15 mouse cellular contexts compared by ENCODE assay signal in the genomic region with DNA sequence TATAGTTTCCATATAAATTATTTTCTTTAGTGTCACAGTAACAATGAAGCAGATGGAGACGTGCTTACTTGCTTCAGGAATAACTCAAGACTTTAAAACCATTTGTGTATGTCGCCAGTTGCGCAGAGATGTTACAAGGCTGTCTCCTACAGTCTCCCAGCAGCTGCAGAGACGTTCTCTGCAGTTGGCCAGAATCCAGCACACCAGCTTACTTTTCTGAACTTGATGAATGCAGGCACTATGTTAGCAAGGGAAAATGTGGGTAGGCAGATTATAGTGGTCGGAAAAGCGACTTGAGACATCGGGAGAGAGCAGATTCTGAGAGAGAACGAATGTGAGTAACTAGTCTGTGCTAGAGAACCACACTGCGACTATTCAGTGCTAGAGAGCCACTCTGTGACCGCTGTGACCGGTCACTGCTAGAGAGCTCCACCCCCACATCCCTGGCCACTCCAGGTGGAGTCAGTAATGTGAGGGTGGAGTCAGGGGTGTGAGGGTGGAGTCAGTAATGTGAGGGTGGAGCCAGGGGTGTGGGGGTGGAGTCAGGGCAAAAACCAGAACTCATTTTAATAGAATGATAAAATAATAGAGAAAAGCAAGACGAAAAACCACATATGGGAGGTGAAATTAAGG. TPM values are rescaled to one million over a fixed set of nuclear protein-coding genes. Genes with fewer than 3 reads are reported as not detected.
DNase-seq lines count a peak whose midpoint lies in the region; ATAC-seq lines count a peak whose summit lies in the region.
"Had no signal": no experiment of that assay in that cellular context is flagged by ENCODE, and none has a peak within 500 bp of the region (broad histone marks: within the 10 kb centered on the region; RNA-seq: fewer than 3 reads in every experiment).

No protein-coding gene starts in this region.

- no peak for DNase-seq in heart, postnatal 14 days
- DNase-seq in midbrain, embryonic 14.5 days, result peak; percentile 24
- DNase-seq in layer of hippocampus, adult 9-10 months (ENCODE audit: low spot score), result no peak
- no peak for DNase-seq in adipocyte (ENCODE audit: low spot score)
- DNase-seq: cerebellum, adult 8-10 months; heart, adult 2 months; heart, postnatal 4 days; kidney, postnatal 10 days; layer of hippocampus, adult 9-11 months; right cerebral cortex, adult 18-20 months; thymus, adult 2 months had no signal

- peaks cover 4% of the 10 kb centered on the region; the same call in 1 of the 2 replicates for H3K4me1 ChIP-seq in heart, embryonic 11.5 days (ENCODE audit: control insufficient read depth, insufficient read depth, low read length)
- peaks cover 11% of the 10 kb centered on the region; the same call in 1 of the 2 replicates for H3K4me1 ChIP-seq in midbrain, embryonic 14.5 days (ENCODE audit: control insufficient read depth, insufficient read depth, low read length)
- H3K4me1 ChIP-seq in midbrain, embryonic 13.5 days (replicated peaks), result peaks cover 32% of the 10 kb centered on the region
- peaks cover 8% of the 10 kb centered on the region; the same call in 1 of the 2 replicates for H3K4me1 ChIP-seq in intestine, embryonic 16.5 days (ENCODE audit: control insufficient read depth, insufficient read depth, low read length)
- H3K4me1 ChIP-seq in stomach, embryonic 16.5 days (ENCODE audit: control insufficient read depth, insufficient read depth, low read length), result peaks cover 10% of the 10 kb centered on the region

- peak overlapping the region; percentile 34; the same call in 1 of the 2 replicates for H3K9ac ChIP-seq in heart, embryonic 11.5 days (ENCODE audit: low read depth, low read length)
- H3K9ac ChIP-seq in midbrain, embryonic 14.5 days (replicated peaks; ENCODE audit: low read length), result no peak overlapping the region
- H3K9ac ChIP-seq in midbrain, embryonic 13.5 days (replicated peaks), result no peak overlapping the region
- H3K9ac ChIP-seq in intestine, embryonic 16.5 days (ENCODE audit: low read depth, low read length), result no peak overlapping the region
- H3K9ac ChIP-seq in stomach, embryonic 16.5 days (ENCODE audit: low read length), result no peak overlapping the region

- WGBS in heart, embryonic 11.5 days (ENCODE audit: insufficient replicate concordance), result 49% methylated on average over 12 of the region's 12 CpGs
- 59% methylated on average over 12 of the region's 12 CpGs for WGBS in midbrain, embryonic 14.5 days
- 61% methylated on average over 12 of the region's 12 CpGs for WGBS in midbrain, embryonic 13.5 days
- 48% methylated on average over 12 of the region's 12 CpGs for WGBS in intestine, embryonic 16.5 days
- WGBS in stomach, embryonic 16.5 days, result 46% methylated on average over 12 of the region's 12 CpGs

- no peak for ATAC-seq in heart, embryonic 11.5 days (replicated peaks; ENCODE audit: insufficient number of reproducible peaks, low FRiP score, low TSS enrichment)
- ATAC-seq in midbrain, embryonic 14.5 days (ENCODE audit: low FRiP score, low TSS enrichment), result no peak
- ATAC-seq in midbrain, embryonic 13.5 days, result no peak
- ATAC-seq in intestine, embryonic 16.5 days, result no peak
- ATAC-seq in stomach, embryonic 16.5 days (ENCODE audit: insufficient read depth, low FRiP score), result peak; percentile 30; the same call in 1 of the 2 replicates

- no peak overlapping the region for H3K27ac ChIP-seq in heart, embryonic 11.5 days (ENCODE audit: low read depth, low read length)
- no peak overlapping the region for H3K27ac ChIP-seq in midbrain, embryonic 14.5 days (replicated peaks; ENCODE audit: low read depth, low read length)
- no peak overlapping the region for H3K27ac ChIP-seq in midbrain, embryonic 13.5 days
- no peak overlapping the region for H3K27ac ChIP-seq in intestine, embryonic 16.5 days (ENCODE audit: low read length)
- no peak overlapping the region for H3K27ac ChIP-seq in stomach, embryonic 16.5 days (ENCODE audit: low read length)
- H3K27ac ChIP-seq: heart, adult 2 months had no signal

- H3K4me2 ChIP-seq in heart, embryonic 11.5 days, result no peak overlapping the region
- no peak overlapping the region for H3K4me2 ChIP-seq in midbrain, embryonic 14.5 days (ENCODE audit: low read length)
- no peak overlapping the region for H3K4me2 ChIP-seq in midbrain, embryonic 13.5 days (replicated peaks)
- 0 out of 2 replicates have a peak overlapping the region, but pooled peaks have one; percentile 2 for H3K4me2 ChIP-seq in intestine, embryonic 16.5 days (ENCODE audit: low read depth, low read length)
- no peak overlapping the region for H3K4me2 ChIP-seq in stomach, embryonic 16.5 days (ENCODE audit: low read depth, low read length)

- H3K9me3 ChIP-seq in heart, embryonic 11.5 days (replicated peaks; ENCODE audit: control insufficient read depth, low read length), result no peaks in the 10 kb centered on the region
- no peaks in the 10 kb centered on the region for H3K9me3 ChIP-seq in midbrain, embryonic 14.5 days (ENCODE audit: control insufficient read depth, low read length)
- H3K9me3 ChIP-seq in midbrain, embryonic 13.5 days, result no peaks in the 10 kb centered on the region
- no peaks in the 10 kb centered on the region for H3K9me3 ChIP-seq in intestine, embryonic 16.5 days (ENCODE audit: control insufficient read depth, low read length)
- no peaks in the 10 kb centered on the region for H3K9me3 ChIP-seq in stomach, embryonic 16.5 days (replicated peaks; ENCODE audit: control insufficient read depth, low read length)

- intact Hi-C loops in heart, postnatal 14 days (cut with DNase I), result no loop called here

- no peaks in the 10 kb centered on the region for H3K27me3 ChIP-seq in heart, embryonic 11.5 days (ENCODE audit: control insufficient read depth, insufficient read depth, low read length)
- no peaks in the 10 kb centered on the region for H3K27me3 ChIP-seq in midbrain, embryonic 14.5 days (ENCODE audit: control insufficient read depth, insufficient read depth, low read length)
- no peaks in the 10 kb centered on the region for H3K27me3 ChIP-seq in midbrain, embryonic 13.5 days
- no peaks in the 10 kb centered on the region for H3K27me3 ChIP-seq in intestine, embryonic 16.5 days (replicated peaks; ENCODE audit: control insufficient read depth, insufficient read depth, low read length)
- H3K27me3 ChIP-seq in stomach, embryonic 16.5 days (ENCODE audit: control insufficient read depth, insufficient read depth, low read length), result no peaks in the 10 kb centered on the region

- H3K4me3 ChIP-seq in heart, embryonic 11.5 days (ENCODE audit: low read depth, low read length), result no peak overlapping the region
- H3K4me3 ChIP-seq in midbrain, embryonic 14.5 days (replicated peaks; ENCODE audit: low read depth, low read length), result no peak overlapping the region
- H3K4me3 ChIP-seq in midbrain, embryonic 13.5 days (replicated peaks), result no peak overlapping the region
- H3K4me3 ChIP-seq in intestine, embryonic 16.5 days (ENCODE audit: low read length), result no peak overlapping the region
- no peak overlapping the region for H3K4me3 ChIP-seq in stomach, embryonic 16.5 days (replicated peaks; ENCODE audit: low read length)
- H3K4me3 ChIP-seq: heart, adult 2 months had no signal

- no peaks in the 10 kb centered on the region for H3K36me3 ChIP-seq in heart, embryonic 11.5 days (ENCODE audit: control insufficient read depth, insufficient read depth, low read length)
- H3K36me3 ChIP-seq in midbrain, embryonic 14.5 days (ENCODE audit: control insufficient read depth, insufficient read depth, low read length), result no peaks in the 10 kb centered on the region
- H3K36me3 ChIP-seq in midbrain, embryonic 13.5 days, result no peaks in the 10 kb centered on the region
- no peaks in the 10 kb centered on the region for H3K36me3 ChIP-seq in intestine, embryonic 16.5 days (ENCODE audit: control insufficient read depth, insufficient read depth, low read length)
- H3K36me3 ChIP-seq in stomach, embryonic 16.5 days (ENCODE audit: control insufficient read depth, insufficient read depth, low read length), result no peaks in the 10 kb centered on the region

RNA-seq across cellular contexts. Expression of a gene that starts 26.5 kb away (rescaled TPM):
- polyA plus RNA-seq in heart, embryonic 11.5 days (2014; fragmentation: Nextera tagmentation; extraction: Ambion mirVana), result 77.3 and 79.4 TPM in 2 replicates
- 10 to 100 TPM; 48.8 to 49.6 TPM for total RNA-seq in heart, postnatal 14 days (2021)
- polyA plus RNA-seq in midbrain, embryonic 14.5 days (2014; fragmentation: Nextera tagmentation; extraction: Ambion mirVana), result 45.6 and 54.0 TPM in 2 replicates
- 56.5 and 62.5 TPM in 2 replicates for polyA plus RNA-seq in midbrain, embryonic 13.5 days (2015; fragmentation: Nextera tagmentation; extraction: Ambion mirVana)
- polyA plus RNA-seq in intestine, embryonic 16.5 days (2015; fragmentation: Nextera tagmentation; extraction: Ambion mirVana), result 68.5 and 70.1 TPM in 2 replicates
- polyA plus RNA-seq in stomach, embryonic 16.5 days (2015; fragmentation: Nextera tagmentation; extraction: Ambion mirVana), result 70.1 and 73.0 TPM in 2 replicates
